Mouse (Mus musculus): ENCODE measurements around the gene Sufu. TPM values are rescaled to one million over a fixed set of nuclear protein-coding genes. Genes with fewer than 3 reads are reported as not detected.

Sufu gene
- polyA plus RNA-seq, 2 experiments = 30.6 to 35.5 TPM

- no peak overlapping the region for H3K4me2 ChIP-seq (replicated peaks; ENCODE audit: low read depth, low read length, severe bottlenecking)
- no peaks in the 10 kb centered on the region for H3K27me3 ChIP-seq (ENCODE audit: control insufficient read depth, insufficient read depth, low read length)
- 42% methylated on average over 10 of the region's 10 CpGs for WGBS
- peaks cover 55% of the 10 kb centered on the region for H3K36me3 ChIP-seq (ENCODE audit: control insufficient read depth, insufficient read depth, low read length)
- H3K9ac ChIP-seq (ENCODE audit: low read depth, low read length, severe bottlenecking) = no peak overlapping the region
- peaks cover 16% of the 10 kb centered on the region for H3K4me1 ChIP-seq (ENCODE audit: control insufficient read depth, insufficient read depth, low read length)
- no peak for TF ChIP-seq POLR2A (IDR thresholded peaks at IDR 0.05; ENCODE audit: borderline replicate concordance, extremely low read depth, insufficient read depth, insufficient read length)
- no peak overlapping the region for H3K27ac ChIP-seq (replicated peaks; ENCODE audit: low read depth, low read length)
- DNase-seq (ENCODE audit: low spot score) (peak; percentile 48), ATAC-seq (ENCODE audit: low FRiP score, low read depth) (no peak)
- no peaks in the 10 kb centered on the region for H3K9me3 ChIP-seq (ENCODE audit: control insufficient read depth, low read length)
- H3K4me3 ChIP-seq (replicated peaks; ENCODE audit: low read length) = no peak overlapping the region
Measured at GRCm38 (mm10) chr19:46452052-46452827, 55.5 kb downstream of the Sufu start.

- H3K27me3 ChIP-seq (ENCODE audit: control insufficient read depth, insufficient read depth, low read length) = no peaks in the 10 kb centered on the region
- H3K36me3 ChIP-seq (ENCODE audit: control insufficient read depth, insufficient read depth, low read length) = peaks cover 61% of the 10 kb centered on the region
- no peak overlapping the region for H3K4me3 ChIP-seq (replicated peaks; ENCODE audit: low read length)
- WGBS = 89% methylated on average over 9 of the region's 9 CpGs
- H3K9me3 ChIP-seq (ENCODE audit: control insufficient read depth, low read length) = no peaks in the 10 kb centered on the region
- DNase-seq (ENCODE audit: low spot score) = no peak
- no peak overlapping the region for H3K27ac ChIP-seq (replicated peaks; ENCODE audit: low read depth, low read length)
- TF ChIP-seq POLR2A (IDR thresholded peaks at IDR 0.05; ENCODE audit: borderline replicate concordance, extremely low read depth, insufficient read depth, insufficient read length) = no peak
- ATAC-seq (ENCODE audit: low FRiP score, low read depth) = no peak
- H3K4me1 ChIP-seq (ENCODE audit: control insufficient read depth, insufficient read depth, low read length) = peaks cover 9% of the 10 kb centered on the region
- H3K9ac ChIP-seq (ENCODE audit: low read depth, low read length, severe bottlenecking) = no peak overlapping the region
- no peak overlapping the region for H3K4me2 ChIP-seq (replicated peaks; ENCODE audit: low read depth, low read length, severe bottlenecking)
Measured at GRCm38 (mm10) chr19:46452916-46453315, 56.2 kb downstream of the Sufu start.

- no peaks in the 10 kb centered on the region for H3K4me1 ChIP-seq (ENCODE audit: control insufficient read depth, insufficient read depth, low read length)
- TF ChIP-seq POLR2A (IDR thresholded peaks at IDR 0.05; ENCODE audit: borderline replicate concordance, extremely low read depth, insufficient read depth, insufficient read length) = no peak
- ATAC-seq (ENCODE audit: low FRiP score, low read depth) = no peak
- DNase-seq (ENCODE audit: low spot score) = no peak
- H3K4me2 ChIP-seq (replicated peaks; ENCODE audit: low read depth, low read length, severe bottlenecking) = no peak overlapping the region
- no peaks in the 10 kb centered on the region for H3K9me3 ChIP-seq (ENCODE audit: control insufficient read depth, low read length)
- H3K4me3 ChIP-seq (replicated peaks; ENCODE audit: low read length) = no peak overlapping the region
- peaks cover 74% of the 10 kb centered on the region for H3K36me3 ChIP-seq (ENCODE audit: control insufficient read depth, insufficient read depth, low read length)
- H3K27ac ChIP-seq (replicated peaks; ENCODE audit: low read depth, low read length) = peak overlapping the region; percentile 48; the same call in 1 of the 2 replicates
- H3K27me3 ChIP-seq (ENCODE audit: control insufficient read depth, insufficient read depth, low read length) = no peaks in the 10 kb centered on the region
- WGBS = 61% methylated on average over 20 of the region's 20 CpGs
- H3K9ac ChIP-seq (ENCODE audit: low read depth, low read length, severe bottlenecking) = 0 out of 2 replicates have a peak overlapping the region, but pooled peaks have one; percentile 16
Measured at GRCm38 (mm10) chr19:46454126-46454880, 57.6 kb downstream of the Sufu start.

- ATAC-seq (ENCODE audit: low FRiP score, low read depth) (no peak), DNase-seq (ENCODE audit: low spot score) (no peak)
- H3K9me3 ChIP-seq (ENCODE audit: control insufficient read depth, low read length) = no peaks in the 10 kb centered on the region
- peaks cover 82% of the 10 kb centered on the region for H3K36me3 ChIP-seq (ENCODE audit: control insufficient read depth, insufficient read depth, low read length)
- H3K9ac ChIP-seq (ENCODE audit: low read depth, low read length, severe bottlenecking) = 0 out of 2 replicates have a peak overlapping the region, but pooled peaks have one; percentile 28
- no peak overlapping the region for H3K4me2 ChIP-seq (replicated peaks; ENCODE audit: low read depth, low read length, severe bottlenecking)
- no peaks in the 10 kb centered on the region for H3K4me1 ChIP-seq (ENCODE audit: control insufficient read depth, insufficient read depth, low read length)
- H3K27me3 ChIP-seq (ENCODE audit: control insufficient read depth, insufficient read depth, low read length) = no peaks in the 10 kb centered on the region
- H3K4me3 ChIP-seq (replicated peaks; ENCODE audit: low read length) = no peak overlapping the region
- TF ChIP-seq POLR2A (IDR thresholded peaks at IDR 0.05; ENCODE audit: borderline replicate concordance, extremely low read depth, insufficient read depth, insufficient read length) = no peak
- 71% methylated on average over 1 of the region's 1 CpGs for WGBS
- H3K27ac ChIP-seq (replicated peaks; ENCODE audit: low read depth, low read length) = peak overlapping the region; percentile 48; the same call in 1 of the 2 replicates
Measured at GRCm38 (mm10) chr19:46455032-46455431, 58.3 kb downstream of the Sufu start.

- no peak for DNase-seq (ENCODE audit: low spot score)
- H3K4me3 ChIP-seq (replicated peaks; ENCODE audit: low read length) = no peak overlapping the region
- no peak for TF ChIP-seq POLR2A (IDR thresholded peaks at IDR 0.05; ENCODE audit: borderline replicate concordance, extremely low read depth, insufficient read depth, insufficient read length)
- no peak overlapping the region for H3K4me2 ChIP-seq (replicated peaks; ENCODE audit: low read depth, low read length, severe bottlenecking)
- H3K36me3 ChIP-seq (ENCODE audit: control insufficient read depth, insufficient read depth, low read length) = peaks cover 84% of the 10 kb centered on the region
- no peaks in the 10 kb centered on the region for H3K27me3 ChIP-seq (ENCODE audit: control insufficient read depth, insufficient read depth, low read length)
- WGBS = 90% methylated on average over 8 of the region's 8 CpGs
- ATAC-seq (ENCODE audit: low FRiP score, low read depth) = no peak
- no peaks in the 10 kb centered on the region for H3K4me1 ChIP-seq (ENCODE audit: control insufficient read depth, insufficient read depth, low read length)
- H3K27ac ChIP-seq (replicated peaks; ENCODE audit: low read depth, low read length) = no peak overlapping the region; the same call in 1 of the 2 replicates
- no peaks in the 10 kb centered on the region for H3K9me3 ChIP-seq (ENCODE audit: control insufficient read depth, low read length)
- 0 out of 2 replicates have a peak overlapping the region, but pooled peaks have one; percentile 28 for H3K9ac ChIP-seq (ENCODE audit: low read depth, low read length, severe bottlenecking)
Measured at GRCm38 (mm10) chr19:46455556-46455955, 58.9 kb downstream of the Sufu start.
